Mouse (Mus musculus) forebrain, embryonic 15.5 days (tissue): ENCODE results near the gene Inpp5k. TPM values are rescaled to one million over a fixed set of nuclear protein-coding genes. Genes with fewer than 3 reads are reported as not detected.
"Not testable (repeated sequence)": the region's sequence is repeated elsewhere in the genome, so short reads cannot be mapped to it uniquely, and the experiment has no call there.

ENCODE experiments used
- ATAC-seq: fragments of 200-750 bp; cut with Nextera tagmentation; replicated peaks from 2 replicates; pipeline ENCODE4 v1.8.0; 2017; ENCODE audit warnings: mild to moderate bottlenecking, moderate TSS enrichment, moderate library complexity
- H3K27ac ChIP-seq: fragments of 300-500 bp; sonication (generic); replicated peaks from 2 replicates; pipeline ENCODE4 v1.5.1; 2015; ENCODE audit warnings: mild to moderate bottlenecking, inconsistent platforms
- H3K27me3 ChIP-seq: fragments of 300-500 bp; sonication (generic); 2 replicates; pipeline ENCODE4 v1.6.1; 2015; ENCODE audit warnings: inconsistent platforms
- H3K36me3 ChIP-seq: fragments of 300-500 bp; sonication (generic); 2 replicates; pipeline ENCODE4 v1.6.1; 2015; ENCODE audit warnings: mild to moderate bottlenecking, inconsistent platforms
- H3K4me1 ChIP-seq: fragments of 300-500 bp; sonication (generic); 2 replicates; pipeline ENCODE4 v1.6.1; 2015; ENCODE audit warnings: inconsistent platforms
- H3K4me2 ChIP-seq: fragments of 300-500 bp; sonication (generic); replicated peaks from 2 replicates; pipeline ENCODE4 v1.6.1; 2015; ENCODE audit warnings: mild to moderate bottlenecking, inconsistent platforms
- H3K4me3 ChIP-seq: fragments of 300-500 bp; sonication (generic); 2 replicates; pipeline ENCODE4 v1.5.1; 2015; ENCODE audit warnings: mild to moderate bottlenecking, inconsistent platforms
- H3K9ac ChIP-seq: fragments of 300-500 bp; sonication (generic); replicated peaks from 2 replicates; pipeline ENCODE4 v1.6.1; 2015; ENCODE audit warnings: mild to moderate bottlenecking, inconsistent platforms
- H3K9me3 ChIP-seq: fragments of 300-500 bp; sonication (generic); 2 replicates; pipeline ENCODE4 v1.6.1; 2016; ENCODE audit warnings: inconsistent platforms
- WGBS: fragments of 180-500 bp; shearing (Covaris S2); methylation state at CpG from one replicate; pipeline ENCODE4 v1.1.7; 2015; ENCODE audit warnings: mixed read lengths; 5-methylcytosine and 5-hydroxymethylcytosine counted together
- polyA plus RNA-seq: library from polyadenylated mRNA; unstranded; fragments of >200 nt; fragmentation: Nextera tagmentation; extraction: Ambion mirVana; gene quantifications from 2 replicates; pipeline ENCODE4 v1.2.1, GENCODE M21; 2015

Gene Inpp5k
- polyA plus RNA-seq, 1 experiment from 2014 or later = 47.4 TPM

- Histone ChIP-seq H3K27me3 (no peaks in the 10 kb centered on the region), H3K9ac (no peak overlapping the region), H3K9me3 (no peaks in the 10 kb centered on the region), H3K4me3 (no peak overlapping the region), H3K27ac (no peak overlapping the region), H3K4me2 (no peak overlapping the region), H3K36me3 (peaks cover 61% of the 10 kb centered on the region), H3K4me1 (no peaks in the 10 kb centered on the region)
- 93% methylated on average over 3 of the region's 3 CpGs for WGBS
- ATAC-seq = no peak
Measured at GRCm38 (mm10) chr11:75596726-75597255, 34.0 kb upstream of the Inpp5k start.

GRCm38 (mm10) chr11:75598004-75598403, 32.8 kb upstream of the Inpp5k start:
- no peak overlapping the region for H3K4me3 ChIP-seq
- no peaks in the 10 kb centered on the region for H3K9me3 ChIP-seq
- peaks cover 69% of the 10 kb centered on the region for H3K36me3 ChIP-seq
- no peaks in the 10 kb centered on the region for H3K4me1 ChIP-seq
- ATAC-seq = no peak
- 93% methylated on average over 6 of the region's 6 CpGs for WGBS
- H3K27ac ChIP-seq = no peak overlapping the region
- H3K4me2 ChIP-seq = no peak overlapping the region
- H3K9ac ChIP-seq = no peak overlapping the region
- no peaks in the 10 kb centered on the region for H3K27me3 ChIP-seq

GRCm38 (mm10) chr11:75599802-75600201, 31.0 kb upstream of the Inpp5k start:
- H3K27ac ChIP-seq, H3K4me1 ChIP-seq, H3K9me3 ChIP-seq, ATAC-seq, H3K4me3 ChIP-seq, H3K4me2 ChIP-seq, H3K9ac ChIP-seq, H3K27me3 ChIP-seq: not testable (repeated sequence)
- H3K36me3 ChIP-seq = peaks cover 63% of the 10 kb centered on the region
- 94% methylated on average over 17 of the region's 17 CpGs for WGBS

GRCm38 (mm10) chr11:75604826-75605225, 26.0 kb upstream of the Inpp5k start:
- Histone ChIP-seq H3K9me3 (no peaks in the 10 kb centered on the region), H3K36me3 (peaks cover 65% of the 10 kb centered on the region), H3K4me3 (no peak overlapping the region), H3K27ac (no peak overlapping the region), H3K4me2 (no peak overlapping the region), H3K4me1 (no peaks in the 10 kb centered on the region), H3K9ac (no peak overlapping the region), H3K27me3 (no peaks in the 10 kb centered on the region)
- ATAC-seq = no peak
- WGBS = 95% methylated on average over 5 of the region's 5 CpGs

- Histone ChIP-seq H3K27me3 (no peaks in the 10 kb centered on the region), H3K4me3 (no peak overlapping the region), H3K36me3 (peaks cover 65% of the 10 kb centered on the region), H3K4me1 (no peaks in the 10 kb centered on the region), H3K9ac (no peak overlapping the region), H3K9me3 (no peaks in the 10 kb centered on the region), H3K4me2 (no peak overlapping the region), H3K27ac (no peak overlapping the region)
- 74% methylated on average over 1 of the region's 1 CpGs for WGBS
- ATAC-seq = no peak
Measured at GRCm38 (mm10) chr11:75605318-75605717, 25.5 kb upstream of the Inpp5k start.

- no peak for ATAC-seq
- no peak overlapping the region for H3K4me3 ChIP-seq
- H3K9me3 ChIP-seq = no peaks in the 10 kb centered on the region
- no peaks in the 10 kb centered on the region for H3K4me1 ChIP-seq
- H3K27ac ChIP-seq = no peak overlapping the region
- H3K36me3 ChIP-seq = peaks cover 62% of the 10 kb centered on the region
- no peak overlapping the region for H3K9ac ChIP-seq
- no peaks in the 10 kb centered on the region for H3K27me3 ChIP-seq
- H3K4me2 ChIP-seq = no peak overlapping the region
- WGBS = 88% methylated on average over 5 of the region's 5 CpGs
Measured at GRCm38 (mm10) chr11:75608776-75609175, 22.0 kb upstream of the Inpp5k start.

- Histone ChIP-seq H3K36me3 (peaks cover 63% of the 10 kb centered on the region), H3K9me3 (no peaks in the 10 kb centered on the region), H3K9ac (no peak overlapping the region), H3K4me2 (no peak overlapping the region), H3K4me1 (no peaks in the 10 kb centered on the region), H3K4me3 (no peak overlapping the region), H3K27ac (no peak overlapping the region), H3K27me3 (no peaks in the 10 kb centered on the region)
- no peak for ATAC-seq
- 85% methylated on average over 2 of the region's 2 CpGs for WGBS
Measured at GRCm38 (mm10) chr11:75610021-75610420, 20.8 kb upstream of the Inpp5k start.

GRCm38 (mm10) chr11:75614769-75615168, 16.0 kb upstream of the Inpp5k start:
- Histone ChIP-seq H3K27me3 (no peaks in the 10 kb centered on the region), H3K27ac (no peak overlapping the region), H3K4me3 (no peak overlapping the region), H3K36me3 (peaks cover 70% of the 10 kb centered on the region), H3K4me2 (no peak overlapping the region), H3K4me1 (peaks cover under 1% of the 10 kb centered on the region; the same call in 1 of the 2 replicates), H3K9ac (no peak overlapping the region), H3K9me3 (no peaks in the 10 kb centered on the region)
- ATAC-seq = no peak
- WGBS = 100% methylated on average over 1 of the region's 1 CpGs

- no peak overlapping the region for H3K4me2 ChIP-seq
- no peak for ATAC-seq
- no peaks in the 10 kb centered on the region for H3K27me3 ChIP-seq
- H3K27ac ChIP-seq = no peak overlapping the region
- no peak overlapping the region for H3K9ac ChIP-seq
- H3K4me1 ChIP-seq = peaks cover 4% of the 10 kb centered on the region; the same call in 1 of the 2 replicates
- WGBS = 92% methylated on average over 2 of the region's 2 CpGs
- H3K4me3 ChIP-seq = no peak overlapping the region
- H3K36me3 ChIP-seq = peaks cover 70% of the 10 kb centered on the region
- no peaks in the 10 kb centered on the region for H3K9me3 ChIP-seq
Measured at GRCm38 (mm10) chr11:75615556-75615955, 15.2 kb upstream of the Inpp5k start.

GRCm38 (mm10) chr11:75619133-75619532, 11.7 kb upstream of the Inpp5k start:
- Histone ChIP-seq H3K36me3 (peaks cover 64% of the 10 kb centered on the region), H3K9me3 (no peaks in the 10 kb centered on the region), H3K4me2 (no peak overlapping the region), H3K27ac (no peak overlapping the region), H3K9ac (no peak overlapping the region), H3K4me1 (peaks cover 4% of the 10 kb centered on the region; the same call in 1 of the 2 replicates), H3K4me3 (no peak overlapping the region), H3K27me3 (no peaks in the 10 kb centered on the region)
- no peak for ATAC-seq
- WGBS = 79% methylated on average over 5 of the region's 5 CpGs

GRCm38 (mm10) chr11:75620136-75620780, 10.5 kb upstream of the Inpp5k start:
- ATAC-seq = no peak
- Histone ChIP-seq H3K4me1 (peaks cover 4% of the 10 kb centered on the region; the same call in 1 of the 2 replicates), H3K27ac (no peak overlapping the region), H3K36me3 (peaks cover 56% of the 10 kb centered on the region), H3K9me3 (no peaks in the 10 kb centered on the region), H3K4me3 (no peak overlapping the region), H3K9ac (no peak overlapping the region), H3K4me2 (no peak overlapping the region), H3K27me3 (no peaks in the 10 kb centered on the region)
- 90% methylated on average over 12 of the region's 12 CpGs for WGBS

- H3K4me2 ChIP-seq = no peak overlapping the region
- no peak overlapping the region for H3K9ac ChIP-seq
- no peaks in the 10 kb centered on the region for H3K9me3 ChIP-seq
- peaks cover 60% of the 10 kb centered on the region for H3K36me3 ChIP-seq
- WGBS = 92% methylated on average over 2 of the region's 2 CpGs
- H3K27ac ChIP-seq = no peak overlapping the region
- ATAC-seq = no peak
- no peaks in the 10 kb centered on the region for H3K27me3 ChIP-seq
- H3K4me3 ChIP-seq = no peak overlapping the region
- H3K4me1 ChIP-seq = peaks cover 4% of the 10 kb centered on the region; the same call in 1 of the 2 replicates
Measured at GRCm38 (mm10) chr11:75621426-75621825, 9.4 kb upstream of the Inpp5k start.
